Mouse (Mus musculus): ENCODE results near the gene Rps21. TPM values are rescaled to one million over a fixed set of nuclear protein-coding genes. Genes with fewer than 3 reads are reported as not detected.

The Rps21 gene
- polyA plus RNA-seq, 1 experiment from 2014 or later: 315 TPM

- no peak for ATAC-seq (replicated peaks)
- H3K4me2 ChIP-seq: no peak overlapping the region
- 0 out of 2 replicates have a peak, but pooled peaks cover 3% of the 10 kb centered on the region for H3K27me3 ChIP-seq (replicated peaks)
- WGBS: 85% methylated on average over 8 of the region's 8 CpGs
- no peak overlapping the region for H3K9ac ChIP-seq
- no peak overlapping the region for H3K4me3 ChIP-seq
- H3K27ac ChIP-seq: no peak overlapping the region
- H3K4me1 ChIP-seq: peaks cover 3% of the 10 kb centered on the region
- H3K36me3 ChIP-seq (replicated peaks): no peaks in the 10 kb centered on the region
- no peaks in the 10 kb centered on the region for H3K9me3 ChIP-seq
Measured at GRCm38 (mm10) chr2:180279321-180279720, 22.1 kb downstream of the Rps21 start.

- Histone ChIP-seq H3K27ac (no peak overlapping the region), H3K27me3 (replicated peaks) (no peaks in the 10 kb centered on the region), H3K9ac (no peak overlapping the region), H3K36me3 (replicated peaks) (no peaks in the 10 kb centered on the region), H3K4me1 (no peaks in the 10 kb centered on the region), H3K4me3 (no peak overlapping the region), H3K9me3 (no peaks in the 10 kb centered on the region), H3K4me2 (no peak overlapping the region)
- 70% methylated on average over 11 of the region's 11 CpGs for WGBS
- ATAC-seq (replicated peaks): no peak
Measured at GRCm38 (mm10) chr2:180288966-180289365, 31.8 kb downstream of the Rps21 start.

- Histone ChIP-seq H3K4me3 (no peak within 1 kb of the TSS), H3K27me3 (replicated peaks) (no peaks in the 10 kb centered on the region), H3K9me3 (no peaks in the 10 kb centered on the region), H3K4me1 (no peaks in the 10 kb centered on the region), H3K27ac (no peak within 1 kb of the TSS), H3K9ac (no peak within 1 kb of the TSS), H3K4me2 (no peak within 1 kb of the TSS), H3K36me3 (replicated peaks) (no peaks in the 10 kb centered on the region)
- WGBS: 42% methylated on average over 16 of the region's 16 CpGs
- no peak for ATAC-seq (replicated peaks)
Measured at GRCm38 (mm10) chr2:180289440-180290108, 32.4 kb downstream of the Rps21 start, which contains the start of gene Rbbp8nl. Rbbp8nl (minus strand) TSS chr2:180289879.

- no peak for ATAC-seq (replicated peaks)
- WGBS: 65% methylated on average over 6 of the region's 6 CpGs
Measured at GRCm38 (mm10) chr2:180290503-180290902, 33.3 kb downstream of the Rps21 start.

GRCm38 (mm10) chr2:180291566-180291965, 34.4 kb downstream of the Rps21 start:
- no peaks in the 10 kb centered on the region for H3K27me3 ChIP-seq (replicated peaks)
- H3K4me1 ChIP-seq: no peaks in the 10 kb centered on the region
- H3K36me3 ChIP-seq (replicated peaks): no peaks in the 10 kb centered on the region
- no peak for ATAC-seq (replicated peaks)
- no peak overlapping the region for H3K9ac ChIP-seq
- H3K27ac ChIP-seq: no peak overlapping the region
- 85% methylated on average over 5 of the region's 5 CpGs for WGBS
- no peaks in the 10 kb centered on the region for H3K9me3 ChIP-seq
- H3K4me2 ChIP-seq: no peak overlapping the region
- H3K4me3 ChIP-seq: no peak overlapping the region

More at GRCm38 (mm10) chr2:180290503-180290902, 33.3 kb downstream of the Rps21 start:
- Histone ChIP-seq H3K4me2 (no peak overlapping the region), H3K27me3 (replicated peaks) (no peaks in the 10 kb centered on the region), H3K27ac (no peak overlapping the region), H3K36me3 (replicated peaks) (no peaks in the 10 kb centered on the region), H3K9me3 (no peaks in the 10 kb centered on the region), H3K4me3 (no peak overlapping the region), H3K4me1 (no peaks in the 10 kb centered on the region), H3K9ac (no peak overlapping the region)

GRCm38 (mm10) chr2:180292026-180292425, 34.8 kb downstream of the Rps21 start:
- Histone ChIP-seq H3K9ac (no peak overlapping the region), H3K27me3 (replicated peaks) (no peaks in the 10 kb centered on the region), H3K36me3 (replicated peaks) (no peaks in the 10 kb centered on the region), H3K27ac (no peak overlapping the region), H3K9me3 (no peaks in the 10 kb centered on the region), H3K4me2 (no peak overlapping the region), H3K4me1 (no peaks in the 10 kb centered on the region), H3K4me3 (no peak overlapping the region)
- 84% methylated on average over 4 of the region's 4 CpGs for WGBS
- no peak for ATAC-seq (replicated peaks)

GRCm38 (mm10) chr2:180292906-180293305, 35.7 kb downstream of the Rps21 start:
- Histone ChIP-seq H3K27ac (no peak overlapping the region), H3K27me3 (replicated peaks) (no peaks in the 10 kb centered on the region), H3K4me1 (no peaks in the 10 kb centered on the region), H3K4me2 (no peak overlapping the region), H3K9ac (no peak overlapping the region), H3K4me3 (no peak overlapping the region), H3K36me3 (replicated peaks) (no peaks in the 10 kb centered on the region), H3K9me3 (no peaks in the 10 kb centered on the region)
- ATAC-seq (replicated peaks): no peak
- WGBS: 81% methylated on average over 8 of the region's 8 CpGs

GRCm38 (mm10) chr2:180300252-180300651, 43.1 kb downstream of the Rps21 start:
- no peak overlapping the region for H3K27ac ChIP-seq
- 0 out of 2 replicates have a peak, but pooled peaks cover 3% of the 10 kb centered on the region for H3K9me3 ChIP-seq
- no peaks in the 10 kb centered on the region for H3K4me1 ChIP-seq
- WGBS: 75% methylated on average over 2 of the region's 2 CpGs
- no peak overlapping the region for H3K4me2 ChIP-seq
- no peaks in the 10 kb centered on the region for H3K27me3 ChIP-seq (replicated peaks)
- no peak overlapping the region for H3K9ac ChIP-seq
- H3K4me3 ChIP-seq: no peak overlapping the region
- H3K36me3 ChIP-seq (replicated peaks): no peaks in the 10 kb centered on the region
- ATAC-seq (replicated peaks): no peak

GRCm38 (mm10) chr2:180300771-180301170, 43.6 kb downstream of the Rps21 start:
- H3K4me2 ChIP-seq: no peak overlapping the region
- no peak overlapping the region for H3K9ac ChIP-seq
- 0 out of 2 replicates have a peak, but pooled peaks cover 3% of the 10 kb centered on the region for H3K9me3 ChIP-seq
- 60% methylated on average over 5 of the region's 5 CpGs for WGBS
- no peaks in the 10 kb centered on the region for H3K4me1 ChIP-seq
- H3K4me3 ChIP-seq: no peak overlapping the region
- ATAC-seq (replicated peaks): no peak
- no peaks in the 10 kb centered on the region for H3K36me3 ChIP-seq (replicated peaks)
- H3K27ac ChIP-seq: no peak overlapping the region
- H3K27me3 ChIP-seq (replicated peaks): no peaks in the 10 kb centered on the region

GRCm38 (mm10) chr2:180302201-180302600, 45.0 kb downstream of the Rps21 start:
- no peak overlapping the region for H3K27ac ChIP-seq
- H3K27me3 ChIP-seq (replicated peaks): no peaks in the 10 kb centered on the region
- 76% methylated on average over 4 of the region's 4 CpGs for WGBS
- ATAC-seq (replicated peaks): no peak
- no peak overlapping the region for H3K4me3 ChIP-seq
- no peaks in the 10 kb centered on the region for H3K36me3 ChIP-seq (replicated peaks)
- H3K9ac ChIP-seq: no peak overlapping the region
- no peak overlapping the region for H3K4me2 ChIP-seq
- H3K9me3 ChIP-seq: 0 out of 2 replicates have a peak, but pooled peaks cover 3% of the 10 kb centered on the region
- H3K4me1 ChIP-seq: no peaks in the 10 kb centered on the region

GRCm38 (mm10) chr2:180303468-180303867, 46.3 kb downstream of the Rps21 start:
- H3K27ac ChIP-seq: no peak overlapping the region
- WGBS: 94% methylated on average over 12 of the region's 12 CpGs
- no peaks in the 10 kb centered on the region for H3K4me1 ChIP-seq
- no peak for ATAC-seq (replicated peaks)
- H3K9ac ChIP-seq: no peak overlapping the region
- H3K36me3 ChIP-seq (replicated peaks): no peaks in the 10 kb centered on the region
- no peaks in the 10 kb centered on the region for H3K27me3 ChIP-seq (replicated peaks)
- H3K9me3 ChIP-seq: 0 out of 2 replicates have a peak, but pooled peaks cover 3% of the 10 kb centered on the region
- no peak overlapping the region for H3K4me3 ChIP-seq
- no peak overlapping the region for H3K4me2 ChIP-seq

- ATAC-seq (replicated peaks): no peak
- Histone ChIP-seq H3K4me3 (no peak overlapping the region), H3K27ac (no peak overlapping the region), H3K4me2 (no peak overlapping the region), H3K36me3 (replicated peaks) (no peaks in the 10 kb centered on the region), H3K4me1 (no peaks in the 10 kb centered on the region), H3K9me3 (0 out of 2 replicates have a peak, but pooled peaks cover 3% of the 10 kb centered on the region), H3K9ac (no peak overlapping the region), H3K27me3 (replicated peaks) (no peaks in the 10 kb centered on the region)
- 52% methylated on average over 4 of the region's 4 CpGs for WGBS
Measured at GRCm38 (mm10) chr2:180304554-180304953, 47.4 kb downstream of the Rps21 start.

- no peaks in the 10 kb centered on the region for H3K27me3 ChIP-seq (replicated peaks)
- 0 out of 2 replicates have a peak, but pooled peaks cover 3% of the 10 kb centered on the region for H3K9me3 ChIP-seq
- H3K9ac ChIP-seq: no peak overlapping the region
- no peak overlapping the region for H3K4me3 ChIP-seq
- no peak overlapping the region for H3K27ac ChIP-seq
- ATAC-seq (replicated peaks): no peak
- no peaks in the 10 kb centered on the region for H3K36me3 ChIP-seq (replicated peaks)
- WGBS: 79% methylated on average over 3 of the region's 3 CpGs
- no peaks in the 10 kb centered on the region for H3K4me1 ChIP-seq
- no peak overlapping the region for H3K4me2 ChIP-seq
Measured at GRCm38 (mm10) chr2:180305490-180305889, 48.3 kb downstream of the Rps21 start.

All from midbrain, embryonic 15.5 days (tissue).